Mouse (Mus musculus) left cerebral cortex, postnatal 4 days (tissue): ENCODE measurements at regions not wholly inside any gene's neighbourhood (a gene's known extent, or its start where the extent isn't known, plus 50 kb on each side); places are given as distances from the start of the nearest gene placed in this dataset.

Source experiments
- DNase-seq: peaks from one replicate; pipeline ENCODE4 v3.0.0-alpha.2; 2022
- intact Hi-C: fragments of 180-260 bp; cut with DNase I; formaldehyde crosslinking; loops from one replicate; pipeline ENCODE4 v1.15.1; 2025

GRCm38 (mm10) chr5:82125921-82126459, 1106.1 kb downstream of the Adgrl3 start:
- no peak for DNase-seq
- intact Hi-C loops: no loop called here

- DNase-seq: no peak
- intact Hi-C loops: no loop called here
These were observed 1122.1 kb downstream of the Adgrl3 start for GRCm38 (mm10) chr5:82142063-82142462.
